Mouse (Mus musculus) cerebellum, adult 2 months (tissue): ENCODE data around the gene Gm26920.

Source experiments
- CTCF ChIP-seq: fragments of 200-500 bp; IDR thresholded peaks from 2 replicates; pipeline ENCODE4 v1.5.1; 2011; ENCODE audit warnings: low read depth, mild to moderate bottlenecking, control low read depth, low read length, moderate library complexity, borderline replicate concordance; ENCODE audit not compliant: insufficient read depth
- POLR2A ChIP-seq: fragments of 200-500 bp; IDR thresholded peaks from 2 replicates; pipeline ENCODE4 v1.6.1; 2011; ENCODE audit warnings: low read length, control low read depth, borderline replicate concordance; ENCODE audit not compliant: insufficient read depth

GRCm38 (mm10) chr7:30086524-30086923 lies 3.7 kb downstream of the Gm26920 start:
- TF ChIP-seq POLR2A: no peak
- no peak for TF ChIP-seq CTCF
